Mouse (Mus musculus): Measurements from ENCODE around the gene Ren1.

DNA sequence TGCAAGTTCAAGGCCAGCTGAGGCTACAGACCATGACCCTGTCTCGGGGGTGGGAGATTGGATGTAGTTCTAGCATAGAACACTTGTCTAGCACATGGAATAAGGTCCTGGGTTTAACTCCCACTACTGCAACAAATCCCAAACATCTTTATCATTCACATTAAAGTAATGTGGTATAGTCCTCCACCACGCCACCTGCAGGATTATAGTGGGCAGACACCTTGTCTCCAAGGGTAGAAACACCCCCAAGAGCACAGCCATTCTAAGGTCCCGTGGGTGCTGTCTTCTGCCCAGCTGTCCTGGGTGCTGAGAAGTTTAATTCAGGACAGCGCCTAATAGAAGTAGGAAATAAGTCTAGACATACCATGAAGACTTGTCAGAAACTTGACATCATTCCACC is 33.7 kb upstream of the Ren1 start:
- TF ChIP-seq POLR2A (IDR thresholded peaks at IDR 0.05; ENCODE audit: insufficient read depth, low read depth, low read length): no peak
- TF ChIP-seq CTCF (IDR thresholded peaks at IDR 0.05; ENCODE audit: insufficient read depth, low read depth, low read length): no peak
